Mouse (Mus musculus): Measurements from ENCODE around the gene Angptl7. TPM values are rescaled to one million over a fixed set of nuclear protein-coding genes. Genes with fewer than 3 reads are reported as not detected.

The Angptl7 gene
- total RNA-seq, 2 experiments from 2014 or later = 0.58 TPM; not detected in 1

GRCm38 (mm10) chr4:148504497-148504959 is 4.3 kb upstream of the Angptl7 start:
- no peak for ATAC-seq (replicated peaks; ENCODE audit: low FRiP score, poor library complexity, severe bottlenecking)

GRCm38 (mm10) chr4:148495874-148496689 is 4.2 kb downstream of the Angptl7 start:
- no peak for ATAC-seq (replicated peaks; ENCODE audit: low FRiP score, poor library complexity, severe bottlenecking)

- ATAC-seq (replicated peaks; ENCODE audit: low FRiP score, poor library complexity, severe bottlenecking) = no peak
These were observed 5.1 kb downstream of the Angptl7 start for GRCm38 (mm10) chr4:148495160-148495559.

- no peak for ATAC-seq (replicated peaks; ENCODE audit: low FRiP score, poor library complexity, severe bottlenecking)
These were observed 8.8 kb downstream of the Angptl7 start for GRCm38 (mm10) chr4:148491448-148491847.

GRCm38 (mm10) chr4:148490502-148490901 is 9.8 kb downstream of the Angptl7 start:
- ATAC-seq (replicated peaks; ENCODE audit: low FRiP score, poor library complexity, severe bottlenecking) = no peak

- ATAC-seq (replicated peaks; ENCODE audit: low FRiP score, poor library complexity, severe bottlenecking) = no peak
These were observed 12.4 kb downstream of the Angptl7 start for GRCm38 (mm10) chr4:148487841-148488240.

- no peak for ATAC-seq (replicated peaks; ENCODE audit: low FRiP score, poor library complexity, severe bottlenecking)
These were observed 15.7 kb downstream of the Angptl7 start for GRCm38 (mm10) chr4:148484511-148484910.

GRCm38 (mm10) chr4:148481557-148482168 is 18.6 kb downstream of the Angptl7 start:
- no peak for ATAC-seq (replicated peaks; ENCODE audit: low FRiP score, poor library complexity, severe bottlenecking)

- no peak for ATAC-seq (replicated peaks; ENCODE audit: low FRiP score, poor library complexity, severe bottlenecking)
These were observed 20.0 kb downstream of the Angptl7 start for GRCm38 (mm10) chr4:148480245-148480644.

GRCm38 (mm10) chr4:148473496-148473895 is 26.8 kb downstream of the Angptl7 start:
- no peak for ATAC-seq (replicated peaks; ENCODE audit: low FRiP score, poor library complexity, severe bottlenecking)

GRCm38 (mm10) chr4:148472436-148473174 is 27.7 kb downstream of the Angptl7 start:
- no peak for ATAC-seq (replicated peaks; ENCODE audit: low FRiP score, poor library complexity, severe bottlenecking)

- no peak for ATAC-seq (replicated peaks; ENCODE audit: low FRiP score, poor library complexity, severe bottlenecking)
These were observed 28.9 kb downstream of the Angptl7 start for GRCm38 (mm10) chr4:148471363-148471806.

GRCm38 (mm10) chr4:148469487-148470252 is 30.6 kb downstream of the Angptl7 start:
- no peak for ATAC-seq (replicated peaks; ENCODE audit: low FRiP score, poor library complexity, severe bottlenecking)

- ATAC-seq (replicated peaks; ENCODE audit: low FRiP score, poor library complexity, severe bottlenecking) = no peak
These were observed 31.9 kb downstream of the Angptl7 start for GRCm38 (mm10) chr4:148468396-148468795.

GRCm38 (mm10) chr4:148466511-148467079 is 33.7 kb downstream of the Angptl7 start:
- ATAC-seq (replicated peaks; ENCODE audit: low FRiP score, poor library complexity, severe bottlenecking) = no peak

GRCm38 (mm10) chr4:148464869-148465268 is 35.4 kb downstream of the Angptl7 start:
- no peak for ATAC-seq (replicated peaks; ENCODE audit: low FRiP score, poor library complexity, severe bottlenecking)

GRCm38 (mm10) chr4:148464301-148464700 is 36.0 kb downstream of the Angptl7 start:
- no peak for ATAC-seq (replicated peaks; ENCODE audit: low FRiP score, poor library complexity, severe bottlenecking)

GRCm38 (mm10) chr4:148463208-148463960 is 36.9 kb downstream of the Angptl7 start:
- ATAC-seq (replicated peaks; ENCODE audit: low FRiP score, poor library complexity, severe bottlenecking) = no peak

- no peak for ATAC-seq (replicated peaks; ENCODE audit: low FRiP score, poor library complexity, severe bottlenecking)
These were observed 37.5 kb downstream of the Angptl7 start for GRCm38 (mm10) chr4:148462717-148463116.

All from erythroblast, adult 5-6 weeks (primary cell).